Mouse (Mus musculus): ENCODE measurements around the gene Trim44.

Trim44 gene

DNA sequence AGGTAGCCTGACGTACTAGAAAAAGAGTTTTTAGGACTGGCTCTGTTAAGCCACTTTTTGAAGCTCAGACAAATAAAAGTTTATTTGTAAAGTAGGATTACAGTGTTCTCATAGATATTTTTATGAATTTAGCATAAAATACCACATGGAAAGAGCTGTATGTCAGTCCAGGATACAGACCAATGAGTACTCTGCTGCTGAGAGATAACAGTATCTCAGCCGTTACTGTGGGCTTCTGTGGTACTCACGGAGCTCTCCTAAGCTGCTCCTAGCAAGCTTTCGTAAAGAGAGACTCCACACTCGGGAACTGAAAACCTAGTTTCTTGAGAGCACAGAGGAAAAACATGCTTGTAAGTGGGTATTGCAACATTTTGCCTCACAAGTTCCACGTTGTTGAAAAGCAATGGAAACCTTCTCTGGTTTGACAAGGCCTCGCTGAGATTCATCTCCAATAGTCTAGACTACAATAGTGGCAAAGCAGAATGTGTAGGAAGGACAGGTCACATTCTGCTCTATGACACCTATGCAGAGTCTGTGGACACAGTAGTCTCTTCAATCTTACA lies 41.6 kb downstream of the Trim44 start:
- no peak for DNase-seq (ENCODE audit: low spot score)

- no peak for DNase-seq (ENCODE audit: low spot score)
Measured at GRCm38 (mm10) chr2:102364565-102365200, 42.9 kb downstream of the Trim44 start.

- DNase-seq (ENCODE audit: low spot score) = no peak
Measured at GRCm38 (mm10) chr2:102362896-102363530, 44.6 kb downstream of the Trim44 start.

DNA sequence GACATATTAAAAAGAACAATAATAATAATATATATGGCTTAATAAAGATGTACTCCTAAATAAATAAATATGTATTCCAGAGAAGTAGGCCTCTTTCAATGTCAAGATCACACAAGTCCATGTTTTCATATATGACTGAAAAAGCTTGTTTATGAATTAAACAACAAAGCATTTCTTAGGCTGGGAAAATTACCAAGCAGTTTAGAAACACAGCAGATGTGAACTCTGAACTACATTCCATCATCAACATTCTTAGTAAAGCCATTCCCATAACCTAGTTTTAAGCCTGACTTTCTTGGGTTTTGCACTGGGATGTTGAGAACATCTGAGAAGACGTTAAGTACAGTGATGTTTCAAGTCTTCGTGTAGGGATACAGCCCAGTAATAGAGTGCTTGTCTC lies 45.4 kb downstream of the Trim44 start:
- no peak for DNase-seq (ENCODE audit: low spot score)

DNA sequence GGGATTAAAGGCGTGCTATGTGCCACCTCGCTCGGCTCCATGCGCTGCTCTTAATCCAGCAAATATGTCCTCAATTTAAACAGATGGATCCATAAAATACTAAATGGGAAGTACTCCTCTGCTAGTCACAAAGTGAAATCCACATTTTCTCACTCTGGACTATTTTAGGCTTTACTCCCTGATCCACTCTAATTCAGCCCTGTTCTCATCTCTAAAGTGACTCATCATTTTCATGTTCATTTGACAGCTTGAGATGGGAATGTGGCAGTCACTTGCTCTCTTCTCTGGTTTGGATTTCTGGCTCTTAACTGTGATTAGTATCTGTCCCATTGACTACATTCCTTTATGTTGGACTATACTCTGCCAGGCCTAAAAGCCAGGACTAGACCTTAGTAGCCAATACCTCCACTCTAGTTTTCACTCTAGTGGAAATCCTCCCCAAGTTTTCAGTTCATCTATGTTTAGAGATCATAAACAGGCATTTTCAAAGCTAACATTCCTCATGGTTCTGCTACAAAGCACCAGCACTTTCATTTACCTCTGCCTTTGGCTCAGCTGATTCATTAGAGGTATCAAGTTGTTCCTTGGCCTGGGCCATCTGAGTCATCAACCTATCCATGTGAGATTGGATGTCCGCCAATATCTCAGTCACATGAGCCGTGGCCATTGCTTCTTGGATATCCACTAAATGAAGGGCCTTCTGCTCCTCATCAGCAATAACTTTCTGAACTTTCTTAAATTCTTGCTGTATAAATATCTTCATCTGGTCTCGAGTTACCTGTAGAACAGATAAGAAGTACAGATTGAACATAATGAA lies 50.5 kb downstream of the Trim44 start:
- no peak for DNase-seq (ENCODE audit: low spot score)

DNA sequence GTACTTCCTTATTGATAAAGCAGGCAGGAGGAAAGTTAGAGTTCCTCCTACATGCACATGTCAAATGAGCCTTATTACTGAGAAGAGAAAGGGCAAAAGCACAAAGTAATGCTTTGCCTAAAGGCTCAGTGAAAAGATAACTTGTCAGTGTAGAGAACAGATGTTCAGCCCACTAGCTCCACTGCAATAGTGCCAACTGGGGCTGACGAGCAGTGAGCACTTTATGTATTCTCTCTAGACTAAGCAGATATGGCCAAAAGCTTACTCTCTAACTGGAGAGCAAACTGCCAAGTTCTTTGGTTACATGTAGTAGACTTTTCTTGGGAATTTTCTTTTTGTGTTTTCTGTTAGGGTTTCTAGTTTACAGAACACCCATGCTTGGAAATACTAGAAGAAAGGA lies 53.6 kb downstream of the Trim44 start:
- DNase-seq (ENCODE audit: low spot score) = no peak

GRCm38 (mm10) chr2:102341429-102341828 lies 66.2 kb downstream of the Trim44 start:
- DNase-seq (ENCODE audit: low spot score) = no peak

DNA sequence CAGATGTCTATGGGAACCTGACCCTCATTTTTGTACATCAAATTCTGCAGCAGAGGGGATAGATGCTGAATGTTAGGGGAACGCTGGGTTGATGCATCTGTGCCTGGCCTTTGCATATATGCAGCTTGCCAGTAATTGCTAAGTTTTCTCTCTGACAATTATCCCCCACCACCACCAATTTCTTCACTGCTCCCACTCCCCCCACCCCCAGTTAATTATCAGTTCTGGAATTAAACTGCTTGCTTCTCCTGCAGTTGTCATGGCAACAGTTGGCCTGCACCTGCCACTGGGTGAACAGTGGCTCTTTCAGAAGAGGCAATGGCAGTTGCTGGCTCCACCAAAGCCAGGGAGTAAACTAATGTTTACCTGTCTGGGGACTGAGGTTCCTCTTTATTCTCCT lies 70.8 kb downstream of the Trim44 start:
- DNase-seq (ENCODE audit: low spot score) = no peak

GRCm38 (mm10) chr2:102331932-102332331 lies 75.7 kb downstream of the Trim44 start:
- DNase-seq (ENCODE audit: low spot score) = no peak

DNA sequence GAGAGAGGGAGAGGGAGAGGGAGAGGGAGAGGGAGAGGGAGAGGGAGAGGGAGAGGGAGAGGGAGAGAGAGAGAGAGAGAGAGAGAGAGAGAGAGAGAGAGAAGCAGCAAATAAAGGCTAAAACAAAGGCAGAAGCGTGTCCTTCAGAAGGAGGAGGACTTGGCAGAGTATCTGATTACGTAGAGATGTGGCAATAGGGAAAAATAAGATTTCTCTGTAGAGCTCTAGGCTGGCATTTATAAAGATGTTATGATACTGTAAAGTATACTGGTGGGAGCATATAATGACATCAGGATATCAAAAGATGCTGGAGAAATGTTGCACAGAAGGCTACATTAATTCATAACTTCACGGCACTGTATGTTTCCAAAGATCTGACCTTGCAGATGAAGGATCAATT lies 76.5 kb downstream of the Trim44 start:
- DNase-seq (ENCODE audit: low spot score) = no peak

- DNase-seq (ENCODE audit: low spot score) = no peak
Measured at GRCm38 (mm10) chr2:102325921-102326320, 81.7 kb downstream of the Trim44 start.

DNA sequence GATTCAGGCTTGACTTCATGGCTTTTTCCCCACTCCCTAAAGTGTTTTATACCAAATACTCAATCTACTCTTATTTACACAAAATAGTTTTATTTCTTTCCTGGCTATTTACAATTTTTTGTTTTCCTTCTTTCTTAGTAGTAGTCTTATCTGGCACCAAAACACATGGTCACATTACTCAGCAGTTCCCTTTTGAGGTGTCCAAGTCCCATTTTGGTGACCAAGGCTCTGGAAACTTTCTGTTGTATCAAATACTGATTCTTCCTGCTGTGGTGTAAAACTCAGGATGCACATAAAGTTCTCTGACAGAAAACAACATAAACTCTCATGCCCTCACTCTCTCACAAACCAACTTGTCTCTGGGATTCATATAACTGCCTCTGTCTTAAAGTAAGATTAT lies 83.3 kb downstream of the Trim44 start:
- no peak for DNase-seq (ENCODE audit: low spot score)

DNA sequence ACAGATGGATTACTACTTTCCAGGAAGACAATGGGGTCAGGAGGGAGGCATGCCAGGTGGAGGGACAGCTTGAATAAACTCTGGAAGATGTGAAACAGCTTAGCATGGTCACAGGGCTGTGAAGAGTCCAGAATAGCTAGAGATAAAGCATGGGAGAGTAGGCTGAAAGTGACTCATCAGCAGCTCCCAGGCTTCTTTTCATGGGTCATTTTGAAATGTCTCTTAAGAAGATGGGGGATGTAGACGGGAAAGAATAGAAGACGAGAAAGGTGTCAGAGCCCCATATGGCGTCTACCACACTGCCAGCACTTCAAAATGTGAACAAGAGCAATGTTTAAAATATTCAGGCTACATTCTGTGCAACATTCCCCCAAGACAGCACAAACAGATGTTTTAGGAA lies 91.1 kb downstream of the Trim44 start:
- DNase-seq (ENCODE audit: low spot score) = no peak

DNA sequence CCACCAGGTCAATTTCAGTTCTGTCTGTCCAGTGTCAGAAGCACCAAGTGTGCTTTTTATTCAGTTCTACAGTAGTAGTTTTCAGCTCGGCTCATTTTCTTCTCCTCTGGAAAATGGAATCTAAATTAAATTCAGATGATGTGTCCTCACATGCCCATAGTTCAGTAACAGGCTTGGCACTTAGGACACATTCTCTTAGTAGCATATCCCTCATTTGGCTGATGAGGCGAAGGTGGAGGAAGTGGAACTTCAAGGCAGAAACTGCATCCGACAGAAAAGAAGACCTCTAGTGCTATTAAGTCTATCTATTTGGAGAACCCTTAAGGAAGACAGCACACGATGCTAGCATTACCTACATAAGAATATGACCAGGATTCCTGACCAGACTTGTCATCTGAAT lies 92.5 kb downstream of the Trim44 start:
- DNase-seq (ENCODE audit: low spot score) = no peak

DNA sequence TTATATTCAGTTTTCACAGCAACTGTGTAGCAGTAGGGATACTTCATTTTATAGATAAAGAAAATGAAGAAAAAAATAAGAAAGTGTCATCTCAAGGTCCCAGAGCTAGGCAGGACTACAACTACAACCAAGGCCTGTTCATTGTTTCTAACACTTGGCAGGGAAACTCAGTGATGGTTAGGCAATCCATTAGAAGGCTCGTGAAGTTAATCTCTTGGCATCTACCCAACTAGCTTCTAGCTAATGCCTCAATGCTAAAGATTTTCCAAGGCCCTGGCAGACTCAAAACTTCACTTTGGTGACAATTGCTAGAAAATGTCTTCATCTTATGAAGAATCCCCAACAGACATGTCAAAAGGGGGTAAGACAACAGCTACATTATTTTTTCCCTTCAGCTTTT lies 93.0 kb downstream of the Trim44 start:
- DNase-seq (ENCODE audit: low spot score) = no peak

- DNase-seq (ENCODE audit: low spot score) = no peak
Measured at GRCm38 (mm10) chr2:102314068-102314467, 93.6 kb downstream of the Trim44 start.

GRCm38 (mm10) chr2:102312903-102313302 lies 94.7 kb downstream of the Trim44 start:
- no peak for DNase-seq (ENCODE audit: low spot score)

GRCm38 (mm10) chr2:102303274-102303673 lies 104.4 kb downstream of the Trim44 start:
- no peak for DNase-seq (ENCODE audit: low spot score)

GRCm38 (mm10) chr2:102302532-102302931 lies 105.1 kb downstream of the Trim44 start:
- DNase-seq (ENCODE audit: low spot score) = no peak

DNA sequence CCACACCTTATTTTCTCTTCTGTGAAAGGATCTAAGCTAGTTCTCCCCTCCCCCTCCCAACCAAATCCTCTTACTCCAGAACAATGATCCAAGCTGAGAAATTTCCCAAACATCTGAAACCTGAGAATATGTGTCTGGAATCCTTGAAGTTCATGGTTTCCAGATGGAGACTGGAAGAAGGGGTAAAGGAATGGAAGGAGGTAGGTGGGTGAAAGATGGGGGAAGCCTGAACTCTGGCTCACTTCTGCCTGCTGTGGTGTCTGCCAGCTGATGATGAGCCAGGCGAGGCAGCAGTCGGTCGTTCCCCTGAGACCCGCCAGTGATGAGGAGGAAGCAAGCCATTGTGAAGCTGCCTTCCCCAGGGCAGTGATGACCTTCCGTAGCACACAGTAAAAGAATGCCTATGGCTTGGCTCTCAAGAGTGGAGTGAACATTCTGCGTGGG lies 112.8 kb downstream of the Trim44 start:
- peak; percentile 12 for DNase-seq (ENCODE audit: low spot score)

DNA sequence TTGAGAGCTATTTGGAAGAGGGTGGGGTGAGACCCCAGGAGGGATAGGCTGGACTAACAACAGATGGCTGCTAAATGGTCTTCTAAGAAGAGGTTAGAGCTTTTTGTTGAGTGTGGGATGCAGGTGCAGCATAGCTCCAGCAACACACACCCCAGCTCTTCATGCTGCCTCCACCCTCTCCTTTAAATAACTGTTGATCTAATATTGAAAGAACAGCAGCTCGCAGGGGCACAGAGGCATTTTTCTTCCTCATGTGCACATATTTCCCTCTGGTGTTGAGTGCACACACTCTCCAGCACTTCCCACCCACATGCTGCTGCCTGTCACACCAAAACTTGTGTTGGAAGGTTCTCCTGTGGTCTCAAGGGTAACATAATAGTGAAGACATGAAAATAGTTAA lies 114.4 kb downstream of the Trim44 start:
- DNase-seq (ENCODE audit: low spot score) = no peak

- no peak for DNase-seq (ENCODE audit: low spot score)
Measured at GRCm38 (mm10) chr2:102292051-102292450, 115.6 kb downstream of the Trim44 start.

DNA sequence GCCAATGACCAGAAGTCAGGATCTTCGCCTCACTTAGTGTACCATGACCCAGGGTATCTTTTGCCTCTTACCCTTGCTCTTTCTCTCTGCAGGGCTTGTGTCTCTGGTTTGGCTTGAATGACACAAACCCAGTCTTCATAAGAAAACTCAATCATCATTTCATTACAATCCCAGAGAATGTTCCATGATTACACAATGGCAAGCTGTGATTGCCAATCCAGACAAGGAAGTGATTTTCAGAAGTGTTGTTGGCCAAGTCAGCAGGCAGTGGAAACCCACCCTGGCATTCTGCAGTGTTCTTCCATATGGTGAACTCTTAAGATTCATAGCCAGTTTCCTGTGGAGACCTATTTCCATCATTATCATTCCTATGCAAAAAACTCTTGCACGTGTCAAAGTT lies 116.1 kb downstream of the Trim44 start:
- no peak for DNase-seq (ENCODE audit: low spot score)
